Mouse (Mus musculus) liver, adult 2 months (tissue): ENCODE results near the gene Mcm2.

Experiments
- CTCF ChIP-seq: fragments of 200-500 bp; IDR thresholded peaks from 2 replicates; pipeline ENCODE4 v1.5.1; 2011; ENCODE audit warnings: low read depth, low read length, control low read depth
- POLR2A ChIP-seq: fragments of 200-500 bp; IDR thresholded peaks from 2 replicates; pipeline ENCODE4 v1.6.1; 2011; ENCODE audit warnings: low read length, control low read depth; ENCODE audit not compliant: insufficient read depth; ENCODE audit errors: extremely low read depth

DNA sequence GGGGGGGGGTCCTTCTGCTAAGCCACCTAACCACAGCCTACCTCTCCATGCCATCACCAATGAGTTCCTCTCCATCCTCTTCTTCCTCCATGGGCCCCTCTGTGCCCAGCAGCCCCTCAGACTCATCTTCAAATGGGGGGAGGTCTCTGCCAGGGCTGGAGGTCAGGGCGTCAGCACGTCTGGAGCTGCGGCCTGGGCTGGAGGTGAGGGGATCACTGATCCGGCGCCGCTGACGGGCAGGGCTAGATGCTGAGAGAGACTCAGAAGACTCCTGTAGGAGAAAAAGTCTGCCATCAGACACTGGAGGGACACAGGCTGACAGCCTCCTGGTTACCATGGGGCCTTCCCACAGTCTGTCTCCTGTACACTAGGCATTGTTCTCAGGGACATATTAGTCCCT lies 1.3 kb downstream of the Mcm2 start:
- no peak for TF ChIP-seq CTCF
- no peak for TF ChIP-seq POLR2A
